Mouse (Mus musculus) C2C12 (cell line): Measurements from ENCODE around the gene Foxp1.

Source experiments
- CEBPB ChIP-seq: IDR thresholded peaks from one replicate; pipeline ENCODE4 v1.6.1; 2011; ENCODE audit warnings: low read depth, mild to moderate bottlenecking, control low read depth, moderate library complexity
- CTCF ChIP-seq: IDR thresholded peaks from one replicate; pipeline ENCODE4 v1.5.1; 2011; ENCODE audit not compliant: control insufficient read depth, insufficient read depth, insufficient read length
- FOSL1 ChIP-seq: IDR thresholded peaks from one replicate; pipeline ENCODE4 v1.8.0; 2011; ENCODE audit warnings: mild to moderate bottlenecking, low read length; ENCODE audit not compliant: poor library complexity, insufficient read depth, severe bottlenecking
- MAX ChIP-seq: IDR thresholded peaks from one replicate; pipeline ENCODE4 v1.6.1; 2011; ENCODE audit warnings: mild to moderate bottlenecking, control low read depth
- MYOD1 ChIP-seq: IDR thresholded peaks from one replicate; pipeline ENCODE4 v1.6.1; 2011; ENCODE audit warnings: low read depth; ENCODE audit not compliant: control insufficient read depth, insufficient read length
- MYOG ChIP-seq: IDR thresholded peaks from one replicate; pipeline ENCODE4 v1.6.1; 2011; ENCODE audit not compliant: control insufficient read depth, insufficient read length; ENCODE audit errors: extremely low read depth
- USF1 ChIP-seq: IDR thresholded peaks from one replicate; pipeline ENCODE4 v1.6.1; 2011; ENCODE audit warnings: low read depth, mild to moderate bottlenecking, control low read depth, moderate library complexity

GRCm38 (mm10) chr6:99409602-99410001 is 112.9 kb downstream of the Foxp1 start:
- TF ChIP-seq MAX = no peak
- TF ChIP-seq CTCF = no peak
- TF ChIP-seq USF1 = no peak
- TF ChIP-seq MYOG = no peak
- TF ChIP-seq CEBPB = no peak
- TF ChIP-seq FOSL1 = no peak
- TF ChIP-seq MYOD1 = no peak
